Mouse (Mus musculus) spleen, adult 2 months (tissue): ENCODE data around the gene Shc2.

ENCODE experiments used
- CTCF ChIP-seq: fragments of 200-500 bp; IDR thresholded peaks from 2 replicates; pipeline ENCODE4 v1.5.1; 2011; ENCODE audit warnings: mild to moderate bottlenecking, inconsistent platforms; ENCODE audit not compliant: insufficient read depth, insufficient read length, insufficient replicate concordance; ENCODE audit errors: extremely low read depth
- POLR2A ChIP-seq: fragments of 200-500 bp; IDR thresholded peaks from 2 replicates; pipeline ENCODE4 v1.6.1; 2011; ENCODE audit warnings: low read depth, low read length, inconsistent platforms

DNA sequence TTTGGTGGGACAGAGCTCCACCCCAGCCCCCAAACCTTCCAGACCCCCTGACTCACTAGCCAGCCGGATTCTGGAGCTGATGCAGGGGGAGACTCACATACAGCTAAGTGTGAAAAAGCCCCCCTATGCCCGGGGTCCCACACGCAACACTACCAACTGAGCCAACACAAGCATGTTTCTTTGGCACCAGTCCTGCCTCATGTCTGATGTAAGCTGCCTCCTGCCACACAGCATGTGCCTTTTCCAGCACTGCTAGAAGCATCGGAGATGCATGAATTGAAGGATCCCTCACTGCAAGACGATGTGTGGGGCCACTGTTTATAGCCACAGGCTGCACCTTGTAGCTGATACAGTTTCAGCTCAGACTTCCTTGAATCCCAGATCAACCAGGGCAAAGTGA lies 9.3 kb downstream of the Shc2 start:
- TF ChIP-seq CTCF (no peak), POLR2A (no peak)
